Mouse (Mus musculus) midbrain, embryonic 14.5 days (tissue): ENCODE measurements around the gene G3bp1. TPM values are rescaled to one million over a fixed set of nuclear protein-coding genes. Genes with fewer than 3 reads are reported as not detected.
A peak's percentile ranks its signal among the peaks of the same experiment; 100 is the strongest.

Experiments used
- ATAC-seq: fragments of 200-750 bp; cut with Nextera tagmentation; 2 replicates; pipeline ENCODE4 v1.8.0; 2017; ENCODE audit warnings: moderate number of reproducible peaks, moderate library complexity; ENCODE audit not compliant: low FRiP score, low TSS enrichment
- DNase-seq: peaks from one replicate; pipeline ENCODE4 v3.0.0-alpha.2; 2015
- H3K27ac ChIP-seq: fragments of 300-500 bp; sonication (generic); replicated peaks from 2 replicates; pipeline ENCODE4 v1.5.1; 2014; ENCODE audit warnings: mild to moderate bottlenecking, low read depth, low read length, moderate library complexity
- H3K27me3 ChIP-seq: fragments of 300-500 bp; sonication (generic); 2 replicates; pipeline ENCODE4 v1.6.1; 2014; ENCODE audit warnings: low read length, control low read depth, mixed read lengths; ENCODE audit not compliant: control insufficient read depth, insufficient read depth
- H3K36me3 ChIP-seq: fragments of 300-500 bp; sonication (generic); 2 replicates; pipeline ENCODE4 v1.6.1; 2014; ENCODE audit warnings: low read length, control low read depth; ENCODE audit not compliant: control insufficient read depth, insufficient read depth
- H3K4me1 ChIP-seq: fragments of 300-500 bp; sonication (generic); 2 replicates; pipeline ENCODE4 v1.6.1; 2014; ENCODE audit warnings: mild to moderate bottlenecking, antibody characterized with exemption, low read length, control low read depth; ENCODE audit not compliant: control insufficient read depth, insufficient read depth
- H3K4me2 ChIP-seq: fragments of 300-500 bp; sonication (generic); 2 replicates; pipeline ENCODE4 v1.6.1; 2014; ENCODE audit warnings: mild to moderate bottlenecking, low read length, moderate library complexity
- H3K4me3 ChIP-seq: fragments of 300-500 bp; sonication (generic); replicated peaks from 2 replicates; pipeline ENCODE4 v1.5.1; 2014; ENCODE audit warnings: low read depth, low read length
- H3K9ac ChIP-seq: fragments of 300-500 bp; sonication (generic); replicated peaks from 2 replicates; pipeline ENCODE4 v1.6.1; 2014; ENCODE audit warnings: mild to moderate bottlenecking, low read length, moderate library complexity
- H3K9me3 ChIP-seq: fragments of 300-500 bp; sonication (generic); 2 replicates; pipeline ENCODE4 v1.6.1; 2016; ENCODE audit warnings: low read length, control low read depth, mixed read lengths; ENCODE audit not compliant: control insufficient read depth
- WGBS: fragments of 180-500 bp; shearing (Covaris S2); extraction: QIAGEN DNeasy Blood & Tissue Kit; methylation state at CpG from one replicate; pipeline ENCODE4 v1.1.7; 2014; 5-methylcytosine and 5-hydroxymethylcytosine counted together
- polyA plus RNA-seq: library from polyadenylated mRNA; unstranded; fragments of >200 nt; fragmentation: Nextera tagmentation; extraction: Ambion mirVana; gene quantifications from 2 replicates; pipeline ENCODE4 v1.2.1, GENCODE M21; 2014

Gene G3bp1
- polyA plus RNA-seq, 1 experiment from 2014 or later, result 125 TPM

GRCm38 (mm10) chr11:55469923-55470691 lies 622 bp downstream of the G3bp1 start:
- Histone ChIP-seq H3K9me3 (no peaks in the 10 kb centered on the region), H3K4me1 (peaks cover 17% of the 10 kb centered on the region), H3K9ac (peak overlapping the region; percentile 93), H3K27me3 (no peaks in the 10 kb centered on the region), H3K36me3 (peaks cover 5% of the 10 kb centered on the region), H3K4me2 (peak overlapping the region; percentile 80), H3K27ac (peak overlapping the region; percentile 88), H3K4me3 (peak overlapping the region; percentile 98)
- WGBS, result 1% methylated on average over 46 of the region's 46 CpGs
- DNase-seq (no peak), ATAC-seq (no peak; the same call in 1 of the 2 replicates)

- no peaks in the 10 kb centered on the region for H3K9me3 ChIP-seq
- no peak overlapping the region; the same call in 1 of the 2 replicates for H3K9ac ChIP-seq
- DNase-seq (no peak), ATAC-seq (no peak)
- no peak overlapping the region for H3K27ac ChIP-seq
- WGBS, result 71% methylated on average over 8 of the region's 8 CpGs
- no peaks in the 10 kb centered on the region for H3K27me3 ChIP-seq
- peaks cover 5% of the 10 kb centered on the region for H3K36me3 ChIP-seq
- H3K4me1 ChIP-seq, result peaks cover 17% of the 10 kb centered on the region
- peak overlapping the region; percentile 80 for H3K4me2 ChIP-seq
- peak overlapping the region; percentile 98 for H3K4me3 ChIP-seq
Observed at GRCm38 (mm10) chr11:55470761-55471160, 1.3 kb downstream of the G3bp1 start.

GRCm38 (mm10) chr11:55471467-55471866 lies 2.0 kb downstream of the G3bp1 start:
- Histone ChIP-seq H3K9me3 (no peaks in the 10 kb centered on the region), H3K4me2 (peak overlapping the region; percentile 80), H3K9ac (no peak overlapping the region), H3K4me3 (0 out of 2 replicates have a peak overlapping the region, but pooled peaks have one; percentile 98), H3K36me3 (peaks cover 5% of the 10 kb centered on the region), H3K27ac (no peak overlapping the region), H3K4me1 (peaks cover 17% of the 10 kb centered on the region), H3K27me3 (no peaks in the 10 kb centered on the region)
- 96% methylated on average over 7 of the region's 7 CpGs for WGBS
- DNase-seq, result no peak
- ATAC-seq, result no peak

- Histone ChIP-seq H3K4me3 (no peak overlapping the region), H3K36me3 (peaks cover 5% of the 10 kb centered on the region), H3K9ac (no peak overlapping the region), H3K4me1 (peaks cover 14% of the 10 kb centered on the region), H3K27me3 (no peaks in the 10 kb centered on the region), H3K27ac (no peak overlapping the region), H3K9me3 (no peaks in the 10 kb centered on the region), H3K4me2 (no peak overlapping the region)
- WGBS, result 94% methylated on average over 3 of the region's 3 CpGs
- DNase-seq (no peak), ATAC-seq (no peak)
Observed at GRCm38 (mm10) chr11:55473219-55473618, 3.7 kb downstream of the G3bp1 start.

- Histone ChIP-seq H3K9me3 (no peaks in the 10 kb centered on the region), H3K9ac (no peak overlapping the region), H3K27ac (no peak overlapping the region), H3K4me1 (no peaks in the 10 kb centered on the region), H3K4me2 (no peak overlapping the region), H3K4me3 (no peak overlapping the region), H3K27me3 (no peaks in the 10 kb centered on the region), H3K36me3 (peaks cover 58% of the 10 kb centered on the region)
- no peak for ATAC-seq
- DNase-seq, result no peak
- WGBS, result 95% methylated on average over 7 of the region's 7 CpGs
Observed at GRCm38 (mm10) chr11:55485443-55485842, 16.0 kb downstream of the G3bp1 start.

- WGBS, result 91% methylated on average over 6 of the region's 6 CpGs
- no peak for DNase-seq
Observed at GRCm38 (mm10) chr11:55496158-55496557, 26.7 kb downstream of the G3bp1 start.

GRCm38 (mm10) chr11:55497885-55498284 lies 28.4 kb downstream of the G3bp1 start:
- Histone ChIP-seq H3K4me2 (no peak overlapping the region), H3K4me3 (no peak overlapping the region), H3K9me3 (no peaks in the 10 kb centered on the region), H3K27ac (no peak overlapping the region), H3K36me3 (peaks cover 95% of the 10 kb centered on the region), H3K4me1 (no peaks in the 10 kb centered on the region), H3K9ac (no peak overlapping the region), H3K27me3 (no peaks in the 10 kb centered on the region)
- DNase-seq, result peak; percentile 81
- WGBS, result 71% methylated on average over 5 of the region's 5 CpGs
- ATAC-seq, result no peak

More at GRCm38 (mm10) chr11:55496158-55496557, 26.7 kb downstream of the G3bp1 start:
- ATAC-seq, result no peak
- H3K36me3 ChIP-seq, result peaks cover 96% of the 10 kb centered on the region
- H3K4me1 ChIP-seq, result no peaks in the 10 kb centered on the region
- H3K27me3 ChIP-seq, result no peaks in the 10 kb centered on the region
- no peak overlapping the region for H3K9ac ChIP-seq
- H3K27ac ChIP-seq, result no peak overlapping the region
- no peak overlapping the region for H3K4me3 ChIP-seq
- H3K4me2 ChIP-seq, result no peak overlapping the region
- no peaks in the 10 kb centered on the region for H3K9me3 ChIP-seq

GRCm38 (mm10) chr11:55501955-55502531 lies 32.6 kb downstream of the G3bp1 start:
- no peak for ATAC-seq
- H3K4me3 ChIP-seq, result no peak overlapping the region
- no peak overlapping the region for H3K4me2 ChIP-seq
- 87% methylated on average over 8 of the region's 8 CpGs for WGBS
- no peaks in the 10 kb centered on the region for H3K9me3 ChIP-seq
- no peak overlapping the region for H3K27ac ChIP-seq
- peaks cover 62% of the 10 kb centered on the region for H3K36me3 ChIP-seq
- H3K4me1 ChIP-seq, result no peaks in the 10 kb centered on the region
- no peak for DNase-seq
- no peaks in the 10 kb centered on the region for H3K27me3 ChIP-seq
- H3K9ac ChIP-seq, result no peak overlapping the region

GRCm38 (mm10) chr11:55502886-55503285 lies 33.4 kb downstream of the G3bp1 start:
- peaks cover 54% of the 10 kb centered on the region for H3K36me3 ChIP-seq
- no peaks in the 10 kb centered on the region for H3K4me1 ChIP-seq
- H3K9me3 ChIP-seq, result no peaks in the 10 kb centered on the region
- no peak overlapping the region for H3K27ac ChIP-seq
- H3K4me2 ChIP-seq, result no peak overlapping the region
- no peak overlapping the region for H3K4me3 ChIP-seq
- no peak for DNase-seq
- no peaks in the 10 kb centered on the region for H3K27me3 ChIP-seq
- ATAC-seq, result no peak
- 90% methylated on average over 5 of the region's 5 CpGs for WGBS
- H3K9ac ChIP-seq, result no peak overlapping the region
